Mouse (Mus musculus): ENCODE measurements around the gene Far2. TPM values are rescaled to one million over a fixed set of nuclear protein-coding genes. Genes with fewer than 3 reads are reported as not detected.

The Far2 gene
- total RNA-seq (2021) (not detected), polyA plus RNA-seq (2012; rRNA removed) (0.03 TPM in 1 of 2 replicates, not detected in the other)
- long read RNA-seq, result 0 reads

DNA sequence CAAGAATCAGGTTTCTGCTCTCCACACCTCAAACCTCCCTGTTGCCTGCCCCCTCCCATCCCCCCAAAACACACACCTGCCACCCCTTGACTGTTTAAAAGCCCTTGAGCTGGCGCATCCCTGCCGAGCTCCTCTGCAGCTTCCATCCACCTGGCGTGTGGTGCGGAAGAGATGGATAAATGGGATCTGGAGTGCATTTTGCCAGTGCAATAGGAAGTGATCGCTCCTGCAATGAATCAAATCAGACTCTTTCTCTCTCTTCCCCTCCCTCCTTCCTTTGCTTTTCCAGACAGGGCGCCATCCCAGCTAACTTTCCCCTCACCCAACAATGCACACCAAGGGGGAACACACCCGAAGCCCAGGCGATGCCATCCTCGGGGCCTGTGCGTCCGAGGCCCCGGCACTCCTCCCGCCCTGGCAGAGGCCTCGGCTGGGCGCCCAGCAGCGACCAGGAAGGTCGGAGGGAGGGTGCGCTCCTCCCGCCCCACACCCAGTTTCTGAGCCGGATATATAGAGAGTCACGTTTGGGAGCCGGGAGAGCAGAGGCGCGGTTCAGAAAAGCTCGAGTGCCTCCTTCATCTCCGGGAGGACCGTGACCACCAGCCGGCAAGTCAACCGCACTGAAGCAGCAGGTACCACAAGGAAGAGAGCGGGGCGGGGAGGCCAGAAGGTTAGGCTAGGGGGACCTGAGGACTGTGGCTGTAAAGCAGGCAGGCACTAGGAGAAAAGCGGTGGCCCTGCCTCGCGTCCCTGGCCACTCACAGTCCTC lies at the start of gene Far2:
Gene Far2 (plus strand): TSS at position 379 of the 769 bp plus-strand sequence.
- H3K27me3 ChIP-seq (ENCODE audit: control insufficient read depth, insufficient read depth, low read length), result peaks cover 2% of the 10 kb centered on the region
- H3K4me3 ChIP-seq, result no peak within 1 kb of the TSS
- peak in 1 of 2 experiments; percentile 17 for DNase-seq
- 5% methylated on average over 34 of the region's 34 CpGs for WGBS
- intact Hi-C loops (cut with DNase I), result no loop called here
- no peak within 1 kb of the TSS for H3K27ac ChIP-seq
- no peak within 1 kb of the TSS for H3K9ac ChIP-seq (ENCODE audit: low read depth, low read length)
- no peaks in the 10 kb centered on the region for H3K79me2 ChIP-seq (replicated peaks; ENCODE audit: control insufficient read depth, insufficient read depth, low read length)
- no peaks in the 10 kb centered on the region for H3K36me3 ChIP-seq (ENCODE audit: control insufficient read depth, insufficient read depth, low read length)
- H3K4me1 ChIP-seq (ENCODE audit: control insufficient read depth, insufficient read depth, low read length), result no peaks in the 10 kb centered on the region
- TF ChIP-seq POLR2A (IDR thresholded peaks at IDR 0.05; ENCODE audit: insufficient read depth, low read depth, low read length), result no peak
- TF ChIP-seq EP300 (IDR thresholded peaks at IDR 0.05; ENCODE audit: insufficient read depth, low read depth, low read length), result no peak
- no peak for TF ChIP-seq CTCF (IDR thresholded peaks at IDR 0.05)

DNA sequence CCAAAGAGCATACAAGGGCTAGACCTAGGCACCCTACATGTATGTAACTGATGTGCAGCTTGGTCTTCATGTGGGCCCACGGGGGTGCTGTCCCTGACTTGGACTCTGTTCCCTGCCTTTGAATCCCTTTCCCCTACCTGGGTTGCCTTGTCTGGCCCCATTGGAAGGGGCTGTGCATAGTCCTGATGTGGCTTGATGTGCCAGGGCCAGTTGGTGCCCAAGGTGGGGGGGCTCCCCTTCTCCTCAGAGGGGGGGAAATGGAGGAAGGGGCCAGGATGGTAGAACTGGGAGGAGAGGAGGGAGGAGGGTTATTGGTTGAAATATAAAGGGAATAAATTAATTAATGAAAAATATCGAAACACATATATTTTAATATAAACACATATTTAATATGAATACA lies 46.6 kb upstream of the Far2 start:
- WGBS, result 85% methylated on average over 2 of the region's 2 CpGs

DNA sequence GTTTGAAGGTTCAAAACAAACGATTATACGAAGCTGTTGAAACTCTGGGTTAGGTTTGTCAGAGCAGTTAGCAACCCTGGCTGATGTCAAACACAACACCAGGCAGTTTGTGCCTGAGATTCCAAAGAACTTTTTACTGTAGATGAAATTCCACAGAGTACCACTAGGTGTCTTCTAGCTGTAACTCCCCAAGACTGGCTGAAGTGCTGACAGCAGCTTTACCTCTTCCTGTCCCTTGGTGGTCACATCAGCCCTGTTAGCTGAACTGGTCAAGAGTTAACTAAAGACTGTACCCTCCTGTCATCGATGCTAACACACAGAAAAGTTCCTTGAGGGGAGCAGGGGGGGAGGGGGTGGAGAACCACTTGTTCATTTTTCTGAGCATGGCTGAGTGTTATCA lies 46.0 kb upstream of the Far2 start:
- Histone ChIP-seq H3K4me3 (no peak overlapping the region), H3K36me3 (ENCODE audit: control insufficient read depth, insufficient read depth, low read length) (no peaks in the 10 kb centered on the region), H3K4me1 (ENCODE audit: control insufficient read depth, insufficient read depth, low read length) (no peaks in the 10 kb centered on the region), H3K27ac (no peak overlapping the region), H3K79me2 (replicated peaks; ENCODE audit: control insufficient read depth, insufficient read depth, low read length) (no peaks in the 10 kb centered on the region), H3K9ac (ENCODE audit: low read depth, low read length) (no peak overlapping the region), H3K27me3 (ENCODE audit: control insufficient read depth, insufficient read depth, low read length) (no peaks in the 10 kb centered on the region)
- no peak for DNase-seq
- WGBS, result 28% methylated on average over 3 of the region's 3 CpGs
- intact Hi-C loops (cut with DNase I), result loop anchor here (10.0 kb wide), 1 partner anchor 134 kb away; no protein-coding TSS in a partner anchor
- no peak for TF ChIP-seq POLR2A (IDR thresholded peaks at IDR 0.05; ENCODE audit: insufficient read depth, low read depth, low read length)
- TF ChIP-seq EP300 (IDR thresholded peaks at IDR 0.05; ENCODE audit: insufficient read depth, low read depth, low read length), result no peak
- peak; percentile 66 for TF ChIP-seq CTCF (IDR thresholded peaks at IDR 0.05)

More for the DNA sequence above, 46.6 kb upstream of the Far2 start:
- intact Hi-C loops (cut with DNase I), result loop anchor here (10.0 kb wide), 1 partner anchor 134 kb away; no protein-coding TSS in a partner anchor
- no peak for DNase-seq
- Histone ChIP-seq H3K4me3 (no peak overlapping the region), H3K36me3 (ENCODE audit: control insufficient read depth, insufficient read depth, low read length) (no peaks in the 10 kb centered on the region), H3K79me2 (replicated peaks; ENCODE audit: control insufficient read depth, insufficient read depth, low read length) (no peaks in the 10 kb centered on the region), H3K9ac (ENCODE audit: low read depth, low read length) (no peak overlapping the region), H3K27ac (no peak overlapping the region), H3K27me3 (ENCODE audit: control insufficient read depth, insufficient read depth, low read length) (no peaks in the 10 kb centered on the region), H3K4me1 (ENCODE audit: control insufficient read depth, insufficient read depth, low read length) (no peaks in the 10 kb centered on the region)
- TF ChIP-seq POLR2A (IDR thresholded peaks at IDR 0.05; ENCODE audit: insufficient read depth, low read depth, low read length) (no peak), EP300 (IDR thresholded peaks at IDR 0.05; ENCODE audit: insufficient read depth, low read depth, low read length) (no peak), CTCF (IDR thresholded peaks at IDR 0.05) (no peak)

DNA sequence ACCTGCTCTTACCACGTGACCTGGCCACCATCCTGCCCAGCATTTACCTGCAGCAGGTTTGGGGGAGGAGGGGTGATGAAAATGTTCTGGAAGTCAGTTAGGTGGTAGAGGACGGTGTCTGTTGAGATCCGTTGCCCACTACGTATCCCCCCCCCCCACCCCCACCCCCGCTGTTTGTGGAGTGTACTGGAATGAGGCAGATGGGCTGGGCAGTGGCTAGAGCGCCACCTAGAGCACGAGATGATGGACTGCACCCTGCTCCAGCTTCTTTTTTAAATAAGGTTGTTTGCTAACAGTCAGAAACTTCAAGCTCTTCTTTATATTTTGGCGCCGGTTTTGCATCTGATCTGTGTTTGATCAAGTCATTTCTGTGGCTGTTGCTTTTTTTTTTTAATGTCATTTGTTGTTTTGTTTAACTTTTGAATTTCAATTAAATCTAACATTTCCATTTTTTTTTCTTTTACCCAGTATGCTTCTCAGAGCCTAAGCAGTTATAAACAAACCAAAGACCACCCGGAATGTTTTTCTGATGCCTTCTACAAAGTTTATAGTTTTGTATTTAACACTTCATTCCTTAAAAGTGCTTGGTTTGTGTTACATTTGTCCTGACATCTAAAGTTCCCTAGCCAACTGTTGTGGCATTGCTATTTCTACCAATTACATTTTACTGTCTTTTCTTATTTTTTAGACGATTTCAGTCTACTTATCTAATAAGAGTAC lies 40.8 kb upstream of the Far2 start:
- intact Hi-C loops (cut with DNase I), result loop anchor here (10.0 kb wide), 1 partner anchor 129 kb away; no protein-coding TSS in a partner anchor

DNA sequence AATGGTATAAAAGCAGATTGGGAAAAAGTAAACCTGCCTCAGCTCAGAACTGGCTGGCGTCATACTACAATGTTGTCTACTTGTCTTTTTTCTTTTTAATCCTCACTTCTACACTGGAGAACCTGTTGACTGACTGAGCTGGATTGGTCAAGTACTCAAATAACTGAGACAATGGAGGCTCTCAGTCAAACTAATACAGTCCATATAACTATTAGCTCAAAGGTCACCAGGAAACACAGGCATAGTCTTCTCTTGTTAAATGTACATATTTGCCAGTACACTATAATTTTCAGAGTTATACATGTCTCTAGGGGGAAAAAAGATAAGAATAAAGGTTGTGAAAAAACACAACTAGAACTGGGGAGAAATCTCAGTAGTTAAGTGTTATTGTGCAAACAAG lies 6.3 kb upstream of the Far2 start:
- WGBS, result 88% methylated on average over 1 of the region's 1 CpGs
- TF ChIP-seq EP300 (IDR thresholded peaks at IDR 0.05; ENCODE audit: insufficient read depth, low read depth, low read length), result no peak
- no peak for TF ChIP-seq POLR2A (IDR thresholded peaks at IDR 0.05; ENCODE audit: insufficient read depth, low read depth, low read length)
- no peak for TF ChIP-seq CTCF (IDR thresholded peaks at IDR 0.05)
- intact Hi-C loops (cut with DNase I), result no loop called here

More for the DNA sequence above, 40.8 kb upstream of the Far2 start:
- Histone ChIP-seq H3K27ac (no peak overlapping the region), H3K27me3 (ENCODE audit: control insufficient read depth, insufficient read depth, low read length) (no peaks in the 10 kb centered on the region), H3K79me2 (replicated peaks; ENCODE audit: control insufficient read depth, insufficient read depth, low read length) (no peaks in the 10 kb centered on the region), H3K4me3 (no peak overlapping the region), H3K4me1 (ENCODE audit: control insufficient read depth, insufficient read depth, low read length) (no peaks in the 10 kb centered on the region), H3K36me3 (ENCODE audit: control insufficient read depth, insufficient read depth, low read length) (no peaks in the 10 kb centered on the region), H3K9ac (ENCODE audit: low read depth, low read length) (no peak overlapping the region)
- 63% methylated on average over 11 of the region's 11 CpGs for WGBS
- no peak for TF ChIP-seq EP300 (IDR thresholded peaks at IDR 0.05; ENCODE audit: insufficient read depth, low read depth, low read length)
- TF ChIP-seq POLR2A (IDR thresholded peaks at IDR 0.05; ENCODE audit: insufficient read depth, low read depth, low read length), result no peak
- TF ChIP-seq CTCF (IDR thresholded peaks at IDR 0.05), result no peak
- DNase-seq, result no peak

DNA sequence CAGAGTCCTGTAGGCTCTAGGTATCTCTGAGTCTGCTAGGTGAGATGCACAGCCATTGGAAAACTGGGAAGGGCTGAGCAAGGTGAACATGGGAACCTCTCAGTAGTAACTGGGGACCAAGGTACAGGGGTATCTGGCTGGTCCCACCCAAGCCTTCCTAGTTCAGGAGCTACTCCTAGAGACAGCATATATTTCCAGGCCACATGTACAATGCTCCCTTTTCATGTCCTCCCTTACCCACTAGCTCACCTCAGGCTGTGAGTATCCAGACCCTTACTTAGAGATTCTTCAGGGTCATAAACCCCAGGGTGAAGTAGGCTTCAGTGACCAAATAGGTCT lies 560 bp downstream of the Far2 start:
- H3K4me1 ChIP-seq (ENCODE audit: control insufficient read depth, insufficient read depth, low read length), result no peaks in the 10 kb centered on the region
- intact Hi-C loops (cut with DNase I), result no loop called here
- H3K4me3 ChIP-seq, result no peak overlapping the region
- H3K79me2 ChIP-seq (replicated peaks; ENCODE audit: control insufficient read depth, insufficient read depth, low read length), result no peaks in the 10 kb centered on the region
- TF ChIP-seq CTCF (IDR thresholded peaks at IDR 0.05), result no peak
- TF ChIP-seq POLR2A (IDR thresholded peaks at IDR 0.05; ENCODE audit: insufficient read depth, low read depth, low read length), result no peak
- TF ChIP-seq EP300 (IDR thresholded peaks at IDR 0.05; ENCODE audit: insufficient read depth, low read depth, low read length), result no peak
- H3K27me3 ChIP-seq (ENCODE audit: control insufficient read depth, insufficient read depth, low read length), result peaks cover 2% of the 10 kb centered on the region
- no peaks in the 10 kb centered on the region for H3K36me3 ChIP-seq (ENCODE audit: control insufficient read depth, insufficient read depth, low read length)
- no peak overlapping the region for H3K9ac ChIP-seq (ENCODE audit: low read depth, low read length)
- no peak for DNase-seq
- no peak overlapping the region for H3K27ac ChIP-seq

More for the DNA sequence above, 6.3 kb upstream of the Far2 start:
- Histone ChIP-seq H3K27ac (no peak overlapping the region), H3K4me1 (ENCODE audit: control insufficient read depth, insufficient read depth, low read length) (no peaks in the 10 kb centered on the region), H3K4me3 (no peak overlapping the region), H3K27me3 (ENCODE audit: control insufficient read depth, insufficient read depth, low read length) (no peaks in the 10 kb centered on the region), H3K79me2 (replicated peaks; ENCODE audit: control insufficient read depth, insufficient read depth, low read length) (no peaks in the 10 kb centered on the region), H3K9ac (ENCODE audit: low read depth, low read length) (no peak overlapping the region), H3K36me3 (ENCODE audit: control insufficient read depth, insufficient read depth, low read length) (no peaks in the 10 kb centered on the region)
- no peak for DNase-seq
